Mouse (Mus musculus): ENCODE measurements around the gene Gm28035. TPM values are rescaled to one million over a fixed set of nuclear protein-coding genes. Genes with fewer than 3 reads are reported as not detected.

Gm28035 gene
- polyA plus RNA-seq, 1 experiment from 2014 or later, result 2.1 TPM

GRCm38 (mm10) chr2:30207886-30208285, 32.5 kb upstream of the Gm28035 start:
- H3K27me3 ChIP-seq, result no peaks in the 10 kb centered on the region
- in situ Hi-C loops (cut with MboI; ENCODE audit: low pct_unique_long_range_greater_than_20kb), result no loop called here
- no peak for TF ChIP-seq CTCF (IDR thresholded peaks at IDR 0.05)
- CTCF ChIA-PET, result no interaction called here
- DNase-seq (ENCODE audit: low read depth, low spot score), result no peak
- POLR2A ChIA-PET, result no interaction called here
- no peak for ATAC-seq

- in situ Hi-C loops (cut with MboI; ENCODE audit: low pct_unique_long_range_greater_than_20kb), result no loop called here
- CTCF ChIA-PET, result interaction anchor here (2.2 kb wide), 1 partner anchor 15 kb away, joined by 5 read pairs; no protein-coding TSS in a partner anchor
- ATAC-seq, result no peak
- DNase-seq (ENCODE audit: low read depth, low spot score), result no peak
- POLR2A ChIA-PET, result no interaction called here
- TF ChIP-seq CTCF (IDR thresholded peaks at IDR 0.05), result no peak
- no peaks in the 10 kb centered on the region for H3K27me3 ChIP-seq
These were observed 28.8 kb upstream of the Gm28035 start for GRCm38 (mm10) chr2:30211408-30212168.

GRCm38 (mm10) chr2:30212169-30212545, 28.2 kb upstream of the Gm28035 start:
- DNase-seq (ENCODE audit: low read depth, low spot score) (no peak), ATAC-seq (no peak)
- CTCF ChIA-PET, result interaction anchor here (2.2 kb wide), 1 partner anchor 16 kb away, joined by 5 read pairs; no protein-coding TSS in a partner anchor
- POLR2A ChIA-PET, result no interaction called here
- in situ Hi-C loops (cut with MboI; ENCODE audit: low pct_unique_long_range_greater_than_20kb), result no loop called here
- H3K27me3 ChIP-seq, result no peaks in the 10 kb centered on the region
- TF ChIP-seq CTCF (IDR thresholded peaks at IDR 0.05), result no peak

DNA sequence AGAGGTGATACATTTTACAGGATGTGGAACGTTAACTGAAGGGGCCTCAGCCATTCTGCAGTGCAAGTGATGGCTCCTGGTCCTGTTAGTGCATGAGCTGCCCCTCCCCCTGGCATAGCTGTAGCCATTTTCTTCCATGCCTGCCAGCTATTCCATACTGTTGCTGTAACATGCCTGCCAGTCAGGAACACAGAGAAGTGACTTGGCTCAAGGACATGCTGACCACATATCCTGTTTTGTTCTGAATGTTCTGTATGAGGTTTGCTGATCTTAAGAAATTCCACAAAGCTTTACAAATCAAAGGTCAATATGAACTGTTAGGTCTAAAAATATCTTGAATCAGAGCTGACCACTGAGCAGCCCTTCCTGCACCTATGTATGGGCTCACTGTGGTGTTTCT, 27.4 kb upstream of the Gm28035 start:
- no peaks in the 10 kb centered on the region for H3K27me3 ChIP-seq
- no peak for TF ChIP-seq CTCF (IDR thresholded peaks at IDR 0.05)
- ATAC-seq (no peak), DNase-seq (ENCODE audit: low read depth, low spot score) (no peak)
- in situ Hi-C loops (cut with MboI; ENCODE audit: low pct_unique_long_range_greater_than_20kb), result no loop called here
- ChIA-PET CTCF (interaction anchor here (2.2 kb wide), 1 partner anchor 17 kb away, joined by 5 read pairs; no protein-coding TSS in a partner anchor), POLR2A (no interaction called here)

DNA sequence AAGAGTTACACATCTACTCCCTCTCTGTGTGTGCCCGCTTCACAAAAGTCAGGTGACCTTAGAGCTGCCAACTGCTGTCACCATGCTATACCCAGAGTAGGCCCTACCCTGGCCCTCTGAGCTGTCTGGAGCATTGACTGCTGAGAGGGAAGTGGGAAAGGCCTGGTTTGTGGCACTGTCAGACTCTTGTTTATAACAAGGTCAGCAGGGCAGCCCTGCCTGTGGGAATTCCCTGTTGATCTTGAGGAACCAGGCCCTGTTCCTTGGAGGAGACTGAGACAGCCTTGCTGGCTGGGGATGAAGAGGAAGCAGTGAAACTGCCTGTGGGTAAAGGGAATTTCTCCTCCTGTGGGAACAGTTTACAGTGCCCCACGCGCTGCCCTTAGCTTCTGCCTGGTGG, 25.6 kb upstream of the Gm28035 start:
- in situ Hi-C loops (cut with MboI; ENCODE audit: low pct_unique_long_range_greater_than_20kb), result no loop called here
- H3K27me3 ChIP-seq, result no peaks in the 10 kb centered on the region
- DNase-seq (ENCODE audit: low read depth, low spot score), result no peak
- ATAC-seq, result no peak
- ChIA-PET POLR2A (interaction anchor here (1.0 kb wide), 1 partner anchor 35 kb away, joined by 3 read pairs; no protein-coding TSS in a partner anchor), CTCF (interaction anchor here (1.2 to 1.5 kb wide), 2 partner anchors 9 to 11 kb away, joined by 3 read pairs; partner anchors contain the start of gene Kyat1)
- TF ChIP-seq CTCF (IDR thresholded peaks at IDR 0.05), result no peak

GRCm38 (mm10) chr2:30215493-30215892, 24.9 kb upstream of the Gm28035 start:
- in situ Hi-C loops (cut with MboI; ENCODE audit: low pct_unique_long_range_greater_than_20kb), result no loop called here
- DNase-seq (ENCODE audit: low read depth, low spot score), result no peak
- POLR2A ChIA-PET, result no interaction called here
- no peak for TF ChIP-seq CTCF (IDR thresholded peaks at IDR 0.05)
- ATAC-seq, result no peak
- CTCF ChIA-PET, result no interaction called here
- H3K27me3 ChIP-seq, result no peaks in the 10 kb centered on the region

DNA sequence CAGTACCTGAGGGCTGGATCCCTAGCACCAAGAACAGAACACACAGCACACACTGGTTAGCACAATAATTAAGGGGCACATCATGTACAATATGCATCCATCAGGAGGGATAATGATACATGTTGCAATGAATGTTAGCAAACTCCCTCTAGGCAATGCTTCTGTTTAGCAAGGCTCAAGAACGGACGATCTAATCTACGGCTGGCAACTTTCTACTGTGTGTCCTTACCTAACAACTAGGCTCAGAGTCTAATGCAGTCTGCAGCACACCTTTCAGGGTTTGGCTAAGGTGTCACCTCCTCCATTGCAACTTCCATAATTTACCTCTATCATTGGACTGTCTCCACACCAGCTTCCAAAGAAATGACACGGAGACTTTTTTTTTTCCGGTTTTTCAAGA, 24.1 kb upstream of the Gm28035 start:
- ChIA-PET POLR2A (interaction anchor here (0.6 kb wide), 1 partner anchor 321 kb away, joined by 3 read pairs; no protein-coding TSS in a partner anchor), CTCF (no interaction called here)
- no peak for ATAC-seq
- in situ Hi-C loops (cut with MboI; ENCODE audit: low pct_unique_long_range_greater_than_20kb), result no loop called here
- no peak for TF ChIP-seq CTCF (IDR thresholded peaks at IDR 0.05)
- no peak for DNase-seq (ENCODE audit: low read depth, low spot score)
- no peaks in the 10 kb centered on the region for H3K27me3 ChIP-seq

- DNase-seq (ENCODE audit: low read depth, low spot score), result no peak
- ChIA-PET POLR2A (no interaction called here), CTCF (no interaction called here)
- TF ChIP-seq CTCF (IDR thresholded peaks at IDR 0.05), result no peak
- ATAC-seq, result no peak
- in situ Hi-C loops (cut with MboI; ENCODE audit: low pct_unique_long_range_greater_than_20kb), result no loop called here
- H3K27me3 ChIP-seq, result no peaks in the 10 kb centered on the region
These were observed 4.8 kb upstream of the Gm28035 start for GRCm38 (mm10) chr2:30235593-30235992.

- ATAC-seq (no peak), DNase-seq (ENCODE audit: low read depth, low spot score) (no peak)
- ChIA-PET CTCF (interaction anchor here (1.0 to 1.3 kb wide), 2 partner anchors 30 to 74 kb away, joined by 3 to 4 read pairs; no protein-coding TSS in a partner anchor), POLR2A (interaction anchor here (0.7 to 1.3 kb wide), 6 partner anchors 10 to 65 kb away, joined by 3 to 6 read pairs (median 4); partner anchors contain the start of gene Kyat1)
- in situ Hi-C loops (cut with MboI; ENCODE audit: low pct_unique_long_range_greater_than_20kb), result no loop called here
- no peaks in the 10 kb centered on the region for H3K27me3 ChIP-seq
- TF ChIP-seq CTCF (IDR thresholded peaks at IDR 0.05), result no peak
These were observed 3.8 kb upstream of the Gm28035 start for GRCm38 (mm10) chr2:30236426-30237198.

GRCm38 (mm10) chr2:30237199-30237880, 3.0 kb upstream of the Gm28035 start, which contains the start of gene Lrrc8a:
TSS of gene Lrrc8a (plus strand) at chr2:30237715.
- in situ Hi-C loops (cut with MboI; ENCODE audit: low pct_unique_long_range_greater_than_20kb), result no loop called here
- no peaks in the 10 kb centered on the region for H3K27me3 ChIP-seq
- ATAC-seq (peak; percentile 80), DNase-seq (ENCODE audit: low read depth, low spot score) (peak; percentile 76)
- POLR2A ChIA-PET, result interaction anchor here (0.7 to 1.4 kb wide), 7 partner anchors 10 to 65 kb away, joined by 3 to 6 read pairs (median 4); partner anchors contain the start of gene Kyat1
- TF ChIP-seq CTCF (IDR thresholded peaks at IDR 0.05), result no peak
- CTCF ChIA-PET, result interaction anchor here (1.0 to 1.3 kb wide), 2 partner anchors 30 to 74 kb away, joined by 3 to 4 read pairs; no protein-coding TSS in a partner anchor
